Comparison of ENCODE assay signal across 12 mouse cellular contexts in genomic region chr1:51687484-51688223, GRCm38 (mm10).
DNase-seq lines count a peak whose midpoint lies in the region; ATAC-seq and TF ChIP-seq lines count a peak whose summit lies in the region.
"Had no signal": no experiment of that assay in that cellular context is flagged by ENCODE, and none has a peak within 500 bp of the region (broad histone marks: within the 10 kb centered on the region; RNA-seq: fewer than 3 reads in every experiment).

No protein-coding gene starts in this region.

- no peak overlapping the region for H3K4me2 ChIP-seq in lung, embryonic 16.5 days (ENCODE audit: low read depth, low read length)
- no peak overlapping the region for H3K4me2 ChIP-seq in hindbrain, postnatal 0 days (ENCODE audit: low read depth, low read length)
- peak overlapping the region; percentile 26; the same call in 1 of the 2 replicates for H3K4me2 ChIP-seq in neural tube, embryonic 15.5 days
- H3K4me2 ChIP-seq: liver, embryonic 13.5 days had no signal

- no peaks in the 10 kb centered on the region for H3K9me3 ChIP-seq in lung, embryonic 16.5 days (ENCODE audit: control insufficient read depth, low read length)
- no peaks in the 10 kb centered on the region for H3K9me3 ChIP-seq in forebrain, embryonic 10.5 days
- H3K9me3 ChIP-seq in hindbrain, postnatal 0 days (ENCODE audit: low read length): no peaks in the 10 kb centered on the region
- H3K9me3 ChIP-seq in neural tube, embryonic 15.5 days (replicated peaks): no peaks in the 10 kb centered on the region
- H3K9me3 ChIP-seq: liver, embryonic 13.5 days had no signal

- ATAC-seq in lung, embryonic 16.5 days (ENCODE audit: low read depth): peak; percentile 52; the same call in 1 of the 2 replicates
- peak; percentile 92 for ATAC-seq in hindbrain, postnatal 0 days
- peak; percentile 93 for ATAC-seq in neural tube, embryonic 15.5 days (ENCODE audit: low FRiP score)

- H3K27ac ChIP-seq in lung, embryonic 16.5 days (ENCODE audit: low read length): no peak overlapping the region
- peak overlapping the region; percentile 78 for H3K27ac ChIP-seq in forebrain, embryonic 10.5 days
- H3K27ac ChIP-seq in hindbrain, postnatal 0 days: peak overlapping the region; percentile 57
- H3K27ac ChIP-seq in neural tube, embryonic 15.5 days (replicated peaks): peak overlapping the region; percentile 74
- H3K27ac ChIP-seq: heart, adult 2 months; liver, embryonic 13.5 days had no signal

- DNase-seq in lung, postnatal 25 days (ENCODE audit: low spot score): no peak
- DNase-seq in forebrain, embryonic 10.5 days (ENCODE audit: extremely low spot score, low spot score): no peak
- peak; percentile 67 for DNase-seq in hindbrain, postnatal 0 days (ENCODE audit: low spot score)
- DNase-seq in layer of hippocampus, adult 9-10 months (ENCODE audit: low spot score): no peak
- no peak for DNase-seq in layer of hippocampus, postnatal 14 days (ENCODE audit: low spot score in 2 of 2)
- no peak for DNase-seq in left cerebral cortex, adult 11 months (ENCODE audit: low spot score)
- DNase-seq: cerebellum, adult 11 months; heart, adult 2 months; liver, embryonic 13.5 days; right cerebral cortex, postnatal 14 days had no signal

- H3K4me3 ChIP-seq in lung, embryonic 16.5 days (ENCODE audit: low read length): no peak overlapping the region
- peak overlapping the region; percentile 3; the same call in 1 of the 2 replicates for H3K4me3 ChIP-seq in forebrain, embryonic 10.5 days
- no peak overlapping the region for H3K4me3 ChIP-seq in hindbrain, postnatal 0 days (ENCODE audit: low read length)
- no peak overlapping the region for H3K4me3 ChIP-seq in neural tube, embryonic 15.5 days (replicated peaks)
- H3K4me3 ChIP-seq: heart, adult 2 months; liver, embryonic 13.5 days had no signal

- no peaks in the 10 kb centered on the region for H3K27me3 ChIP-seq in lung, embryonic 16.5 days (ENCODE audit: control insufficient read depth, insufficient read depth, low read depth, low read length)
- no peaks in the 10 kb centered on the region; the same call in 1 of the 2 replicates for H3K27me3 ChIP-seq in forebrain, embryonic 10.5 days (ENCODE audit: poor library complexity, severe bottlenecking)
- H3K27me3 ChIP-seq in hindbrain, postnatal 0 days (ENCODE audit: insufficient read depth, low read length): no peaks in the 10 kb centered on the region
- H3K27me3 ChIP-seq in neural tube, embryonic 15.5 days (replicated peaks): no peaks in the 10 kb centered on the region
- H3K27me3 ChIP-seq: liver, embryonic 13.5 days had no signal

- no peaks in the 10 kb centered on the region for H3K36me3 ChIP-seq in lung, embryonic 16.5 days (ENCODE audit: control insufficient read depth, insufficient read depth, low read length)
- H3K36me3 ChIP-seq in forebrain, embryonic 10.5 days (replicated peaks): no peaks in the 10 kb centered on the region
- H3K36me3 ChIP-seq in hindbrain, postnatal 0 days (ENCODE audit: insufficient read depth, low read length): no peaks in the 10 kb centered on the region
- no peaks in the 10 kb centered on the region for H3K36me3 ChIP-seq in neural tube, embryonic 15.5 days
- H3K36me3 ChIP-seq: liver, embryonic 13.5 days had no signal

- no peaks in the 10 kb centered on the region for H3K4me1 ChIP-seq in lung, embryonic 16.5 days (replicated peaks; ENCODE audit: control insufficient read depth, insufficient read depth, low read length)
- peaks cover 18% of the 10 kb centered on the region for H3K4me1 ChIP-seq in forebrain, embryonic 10.5 days
- H3K4me1 ChIP-seq in hindbrain, postnatal 0 days (ENCODE audit: insufficient read depth, low read length): no peaks in the 10 kb centered on the region
- peaks cover 9% of the 10 kb centered on the region for H3K4me1 ChIP-seq in neural tube, embryonic 15.5 days
- H3K4me1 ChIP-seq: liver, embryonic 13.5 days had no signal

- WGBS in lung, embryonic 16.5 days: 37% methylated on average over 7 of the region's 7 CpGs
- WGBS in forebrain, embryonic 10.5 days: 45% methylated on average over 7 of the region's 7 CpGs
- 35% methylated on average over 7 of the region's 7 CpGs for whole genome bisulfite sequencing in hindbrain, postnatal 0 days
- WGBS in neural tube, embryonic 15.5 days: 36% methylated on average over 7 of the region's 7 CpGs

- H3K9ac ChIP-seq in lung, embryonic 16.5 days (ENCODE audit: low read length): no peak overlapping the region
- no peak overlapping the region for H3K9ac ChIP-seq in hindbrain, postnatal 0 days (replicated peaks; ENCODE audit: low read length)
- no peak overlapping the region for H3K9ac ChIP-seq in neural tube, embryonic 15.5 days (replicated peaks)
- H3K9ac ChIP-seq: liver, embryonic 13.5 days had no signal

- no peak for TF ChIP-seq CTCF in hindbrain, postnatal 0 days (IDR thresholded peaks at IDR 0.05; ENCODE audit: low read depth)
